Mouse (Mus musculus) forebrain, postnatal 0 days (tissue): ENCODE data around the gene Ngly1. TPM values are rescaled to one million over a fixed set of nuclear protein-coding genes. Genes with fewer than 3 reads are reported as not detected.

Source experiments
- ATAC-seq: fragments of 200-750 bp; cut with Nextera tagmentation; 2 replicates; pipeline ENCODE4 v1.8.0; 2017; ENCODE audit warnings: mild to moderate bottlenecking, moderate library complexity
- DNase-seq: peaks from one replicate; pipeline ENCODE4 v3.0.0-alpha.2; 2015
- H3K27ac ChIP-seq: fragments of 300-500 bp; sonication (generic); 2 replicates; pipeline ENCODE4 v1.5.1; 2014; ENCODE audit warnings: low read depth, mild to moderate bottlenecking, antibody characterized with exemption, low read length, moderate library complexity, mixed read lengths
- H3K27me3 ChIP-seq: fragments of 300-500 bp; sonication (generic); 2 replicates; pipeline ENCODE4 v1.6.1; 2014; ENCODE audit warnings: mild to moderate bottlenecking, low read length, mixed read lengths; ENCODE audit not compliant: insufficient read depth
- H3K36me3 ChIP-seq: fragments of 300-500 bp; sonication (generic); 2 replicates; pipeline ENCODE4 v1.6.1; 2014; ENCODE audit warnings: mild to moderate bottlenecking, moderate library complexity; ENCODE audit not compliant: insufficient read depth
- H3K4me1 ChIP-seq: fragments of 300-500 bp; sonication (generic); 2 replicates; pipeline ENCODE4 v1.6.1; 2014; ENCODE audit warnings: antibody characterized with exemption; ENCODE audit not compliant: insufficient read depth
- H3K4me2 ChIP-seq: fragments of 300-500 bp; sonication (generic); 2 replicates; pipeline ENCODE4 v1.6.1; 2014; ENCODE audit warnings: low read depth, mild to moderate bottlenecking, moderate library complexity
- H3K4me3 ChIP-seq: fragments of 300-500 bp; sonication (generic); 2 replicates; pipeline ENCODE4 v1.5.1; 2014; ENCODE audit warnings: low read depth, low read length, mixed read lengths
- H3K9ac ChIP-seq: fragments of 300-500 bp; sonication (generic); 2 replicates; pipeline ENCODE4 v1.6.1; 2014; ENCODE audit warnings: mild to moderate bottlenecking
- H3K9me3 ChIP-seq: fragments of 300-500 bp; sonication (generic); 2 replicates; pipeline ENCODE4 v1.6.1; 2016; ENCODE audit warnings: low read length
- CTCF ChIP-seq: sonication (generic); IDR thresholded peaks from 2 replicates; pipeline ENCODE4 v1.5.1; 2016; ENCODE audit warnings: antibody characterized with exemption, control low read depth, low read depth
- WGBS: fragments of 180-500 bp; shearing (Covaris S2); extraction: QIAGEN DNeasy Blood & Tissue Kit; methylation state at CpG from one replicate; pipeline ENCODE4 v1.1.7; 2014; 5-methylcytosine and 5-hydroxymethylcytosine counted together
- polyA plus RNA-seq: library from polyadenylated mRNA; unstranded; fragments of >200 nt; fragmentation: Nextera tagmentation; extraction: Ambion mirVana; gene quantifications from 2 replicates; pipeline ENCODE4 v1.2.1, GENCODE M21; 2015
- total RNA-seq: library from RNA; depleted of rRNA; stranded (reverse); fragments of >200 nt; gene quantifications from 2 replicates; pipeline ENCODE4 v1.2.3, GENCODE M21; 2014

The Ngly1 gene
- total and polyA plus RNA-seq, 2 experiments from 2014 or later, result 22.9 to 25.6 TPM

- no peak for DNase-seq
- no peak for TF ChIP-seq CTCF
- Histone ChIP-seq H3K36me3 (0 out of 2 replicates have a peak, but pooled peaks cover 12% of the 10 kb centered on the region), H3K27ac (no peak overlapping the region), H3K9me3 (no peaks in the 10 kb centered on the region), H3K4me2 (no peak overlapping the region), H3K4me1 (no peaks in the 10 kb centered on the region), H3K4me3 (no peak overlapping the region), H3K9ac (no peak overlapping the region), H3K27me3 (no peaks in the 10 kb centered on the region)
- ATAC-seq, result no peak
- 93% methylated on average over 2 of the region's 2 CpGs for WGBS
Observed at GRCm38 (mm10) chr14:16256209-16256608, 7.1 kb downstream of the Ngly1 start.

DNA sequence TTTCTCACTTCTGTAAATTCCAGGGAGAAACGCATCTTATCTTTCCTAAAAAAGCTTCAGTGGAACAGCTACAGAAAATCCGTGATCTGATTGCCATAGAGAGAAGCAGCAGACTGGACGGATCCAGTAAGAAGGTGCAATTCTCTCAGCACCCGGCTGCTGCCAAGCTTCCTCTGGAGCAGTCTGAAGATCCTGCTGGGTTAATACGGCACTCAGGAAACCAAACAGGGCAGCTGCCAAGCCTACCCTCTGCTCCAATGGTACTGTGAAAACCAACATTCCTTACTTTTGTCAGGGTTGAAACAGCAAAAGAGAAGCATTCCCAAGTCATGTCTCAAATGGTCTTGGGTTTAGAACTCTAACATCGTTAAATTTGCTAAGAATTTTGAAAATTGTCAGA is 11.5 kb downstream of the Ngly1 start:
- Histone ChIP-seq H3K27me3 (no peaks in the 10 kb centered on the region), H3K9me3 (no peaks in the 10 kb centered on the region), H3K4me1 (no peaks in the 10 kb centered on the region), H3K4me2 (no peak overlapping the region), H3K36me3 (0 out of 2 replicates have a peak, but pooled peaks cover 7% of the 10 kb centered on the region), H3K9ac (no peak overlapping the region), H3K27ac (no peak overlapping the region), H3K4me3 (no peak overlapping the region)
- no peak for TF ChIP-seq CTCF
- WGBS, result 58% methylated on average over 6 of the region's 6 CpGs
- peak; percentile 27 for DNase-seq
- peak; percentile 86 for ATAC-seq

DNA sequence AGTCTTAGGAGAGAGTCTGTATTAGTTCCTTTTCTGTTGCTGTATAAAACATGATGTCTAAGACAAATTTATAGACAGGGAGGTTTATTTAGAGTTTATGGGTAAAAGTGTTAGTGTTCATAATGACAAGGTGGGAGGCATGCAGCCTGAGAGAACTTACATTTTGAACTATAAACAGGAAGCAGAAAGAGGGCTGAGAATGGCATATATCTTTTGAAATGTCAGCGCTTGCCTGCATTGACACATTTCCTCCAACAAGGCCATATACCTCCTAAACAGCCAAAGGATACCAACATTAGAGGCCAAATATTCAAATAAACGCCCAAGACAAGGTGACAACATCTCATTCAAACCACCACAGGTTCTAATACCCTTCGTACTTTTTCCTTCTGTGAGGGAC is 12.8 kb downstream of the Ngly1 start:
- Histone ChIP-seq H3K27me3 (no peaks in the 10 kb centered on the region), H3K4me1 (no peaks in the 10 kb centered on the region), H3K4me2 (no peak overlapping the region), H3K27ac (no peak overlapping the region), H3K9me3 (no peaks in the 10 kb centered on the region), H3K4me3 (no peak overlapping the region), H3K9ac (no peak overlapping the region), H3K36me3 (no peaks in the 10 kb centered on the region)
- WGBS, result 88% methylated on average over 3 of the region's 3 CpGs
- TF ChIP-seq CTCF, result no peak
- DNase-seq, result no peak
- no peak for ATAC-seq

DNA sequence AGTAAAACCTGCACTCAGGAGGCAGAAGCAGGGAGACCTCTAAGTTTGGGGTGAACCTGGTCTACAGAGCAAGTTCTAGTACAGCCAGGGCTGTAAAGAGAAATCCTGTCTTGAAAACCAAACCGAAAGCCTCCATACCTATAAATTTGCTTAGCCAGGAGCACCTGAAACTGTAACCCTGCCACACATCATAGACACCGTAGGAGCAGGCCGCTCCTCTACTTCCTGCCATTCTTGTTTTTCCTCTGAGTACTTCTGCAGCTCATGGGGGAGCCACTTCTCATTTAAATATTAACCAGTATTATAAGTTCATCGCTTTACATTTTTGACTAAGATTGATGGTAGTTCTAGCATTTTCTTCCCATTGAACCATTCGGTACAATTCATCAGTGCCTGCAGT is 17.9 kb downstream of the Ngly1 start:
- H3K4me2 ChIP-seq, result no peak overlapping the region
- 95% methylated on average over 5 of the region's 5 CpGs for WGBS

GRCm38 (mm10) chr14:16269776-16270175 is 20.7 kb downstream of the Ngly1 start:
- Histone ChIP-seq H3K4me2 (no peak overlapping the region), H3K27ac (no peak overlapping the region), H3K9me3 (no peaks in the 10 kb centered on the region), H3K4me3 (no peak overlapping the region), H3K9ac (no peak overlapping the region), H3K4me1 (no peaks in the 10 kb centered on the region), H3K36me3 (peaks cover 4% of the 10 kb centered on the region), H3K27me3 (no peaks in the 10 kb centered on the region)
- ATAC-seq (no peak), DNase-seq (no peak)
- WGBS, result 92% methylated on average over 2 of the region's 2 CpGs
- TF ChIP-seq CTCF, result no peak

More for the DNA sequence above, 17.9 kb downstream of the Ngly1 start:
- H3K36me3 ChIP-seq, result peaks cover 4% of the 10 kb centered on the region; the same call in 1 of the 2 replicates
- no peak overlapping the region for H3K27ac ChIP-seq
- H3K27me3 ChIP-seq, result no peaks in the 10 kb centered on the region
- DNase-seq (no peak), ATAC-seq (no peak)
- no peaks in the 10 kb centered on the region for H3K4me1 ChIP-seq
- H3K9me3 ChIP-seq, result no peaks in the 10 kb centered on the region
- TF ChIP-seq CTCF, result no peak
- no peak overlapping the region for H3K4me3 ChIP-seq
- no peak overlapping the region for H3K9ac ChIP-seq

- no peak overlapping the region for H3K9ac ChIP-seq
- ATAC-seq (no peak), DNase-seq (no peak)
- peaks cover 4% of the 10 kb centered on the region for H3K36me3 ChIP-seq
- H3K27ac ChIP-seq, result no peak overlapping the region
- TF ChIP-seq CTCF, result no peak
- H3K4me3 ChIP-seq, result no peak overlapping the region
- H3K4me1 ChIP-seq, result no peaks in the 10 kb centered on the region
- 92% methylated on average over 3 of the region's 3 CpGs for WGBS
- H3K27me3 ChIP-seq, result no peaks in the 10 kb centered on the region
- H3K9me3 ChIP-seq, result no peaks in the 10 kb centered on the region
- H3K4me2 ChIP-seq, result no peak overlapping the region
Observed at GRCm38 (mm10) chr14:16273677-16274076, 24.6 kb downstream of the Ngly1 start.

- H3K27ac ChIP-seq, result no peak overlapping the region
- TF ChIP-seq CTCF, result no peak
- H3K4me1 ChIP-seq, result no peaks in the 10 kb centered on the region
- H3K27me3 ChIP-seq, result no peaks in the 10 kb centered on the region
- WGBS, result 41% methylated on average over 4 of the region's 4 CpGs
- no peak for DNase-seq
- H3K9me3 ChIP-seq, result no peaks in the 10 kb centered on the region
- H3K4me2 ChIP-seq, result no peak overlapping the region
- peaks cover 7% of the 10 kb centered on the region; the same call in 1 of the 2 replicates for H3K36me3 ChIP-seq
- H3K4me3 ChIP-seq, result no peak overlapping the region
- peak; percentile 23; the same call in 1 of the 2 replicates for ATAC-seq
- no peak overlapping the region for H3K9ac ChIP-seq
Observed at GRCm38 (mm10) chr14:16279196-16279595, 30.1 kb downstream of the Ngly1 start.
